Mouse (Mus musculus): ENCODE results near the gene Slc36a3.

- TF ChIP-seq CTCF (IDR thresholded peaks at IDR 0.05; ENCODE audit: low read depth): peak; percentile 83
- TF ChIP-seq EP300 (IDR thresholded peaks at IDR 0.05; ENCODE audit: low read depth): no peak
Observed at GRCm38 (mm10) chr11:55164723-55165122, 13.2 kb upstream of the Slc36a3 start.
